Mouse (Mus musculus) left cerebral cortex, adult 11 months (tissue): ENCODE measurements around the gene Slc22a6.
A peak's percentile ranks its signal among the peaks of the same experiment; 100 is the strongest.

ENCODE experiments used
- DNase-seq: peaks from one replicate; pipeline ENCODE4 v3.0.0; 2022; ENCODE audit warnings: low spot score

The Slc22a6 gene

GRCm38 (mm10) chr19:8611358-8612123 lies 6.3 kb upstream of the Slc22a6 start:
- DNase-seq, result no peak

- no peak for DNase-seq
Observed at GRCm38 (mm10) chr19:8613111-8613510, 4.7 kb upstream of the Slc22a6 start.

GRCm38 (mm10) chr19:8614343-8614742 lies 3.5 kb upstream of the Slc22a6 start:
- no peak for DNase-seq

GRCm38 (mm10) chr19:8616314-8616713 lies 1.5 kb upstream of the Slc22a6 start:
- no peak for DNase-seq

GRCm38 (mm10) chr19:8621098-8621497 lies 3.3 kb downstream of the Slc22a6 start:
- no peak for DNase-seq

- DNase-seq, result no peak
Observed at GRCm38 (mm10) chr19:8630249-8630648, 12.4 kb downstream of the Slc22a6 start.

- no peak for DNase-seq
Observed at GRCm38 (mm10) chr19:8630826-8631225, 13.0 kb downstream of the Slc22a6 start.

GRCm38 (mm10) chr19:8632029-8632428 lies 14.2 kb downstream of the Slc22a6 start:
- DNase-seq, result no peak

- DNase-seq, result no peak
Observed at GRCm38 (mm10) chr19:8642086-8642485, 24.2 kb downstream of the Slc22a6 start.

GRCm38 (mm10) chr19:8646393-8646792 lies 28.6 kb downstream of the Slc22a6 start:
- no peak for DNase-seq

GRCm38 (mm10) chr19:8655833-8656232 lies 38.0 kb downstream of the Slc22a6 start:
- DNase-seq, result no peak

GRCm38 (mm10) chr19:8656341-8656740 lies 38.5 kb downstream of the Slc22a6 start:
- no peak for DNase-seq

- peak; percentile 70 for DNase-seq
Observed at GRCm38 (mm10) chr19:8661821-8662307, 44.0 kb downstream of the Slc22a6 start.

GRCm38 (mm10) chr19:8662337-8662736 lies 44.5 kb downstream of the Slc22a6 start:
- peak; percentile 89 for DNase-seq

- DNase-seq, result no peak
Observed at GRCm38 (mm10) chr19:8663360-8663839, 45.6 kb downstream of the Slc22a6 start, which contains the start of gene Chrm1. Gene Chrm1, plus strand, starts transcription at chr19:8663789.

GRCm38 (mm10) chr19:8663911-8664421 lies 46.1 kb downstream of the Slc22a6 start:
- no peak for DNase-seq

GRCm38 (mm10) chr19:8664859-8665258 lies 47.0 kb downstream of the Slc22a6 start:
- no peak for DNase-seq

GRCm38 (mm10) chr19:8665746-8666145 lies 47.9 kb downstream of the Slc22a6 start:
- DNase-seq, result no peak

GRCm38 (mm10) chr19:8672859-8673258 lies 55.0 kb downstream of the Slc22a6 start:
- no peak for DNase-seq

GRCm38 (mm10) chr19:8673336-8674063 lies 55.7 kb downstream of the Slc22a6 start:
- DNase-seq, result no peak
